Mouse (Mus musculus) T-helper 2 cell (primary cell): ENCODE data around the gene Rnf26.

ENCODE experiments used
- in situ Hi-C: fragments of 300-600 bp; cut with MboI, MseI; formaldehyde crosslinking; loops from one replicate; pipeline ENCODE4 v1.15.1; 2025; ENCODE audit warnings: high pct_unique_total_duplicates

Rnf26 gene

DNA sequence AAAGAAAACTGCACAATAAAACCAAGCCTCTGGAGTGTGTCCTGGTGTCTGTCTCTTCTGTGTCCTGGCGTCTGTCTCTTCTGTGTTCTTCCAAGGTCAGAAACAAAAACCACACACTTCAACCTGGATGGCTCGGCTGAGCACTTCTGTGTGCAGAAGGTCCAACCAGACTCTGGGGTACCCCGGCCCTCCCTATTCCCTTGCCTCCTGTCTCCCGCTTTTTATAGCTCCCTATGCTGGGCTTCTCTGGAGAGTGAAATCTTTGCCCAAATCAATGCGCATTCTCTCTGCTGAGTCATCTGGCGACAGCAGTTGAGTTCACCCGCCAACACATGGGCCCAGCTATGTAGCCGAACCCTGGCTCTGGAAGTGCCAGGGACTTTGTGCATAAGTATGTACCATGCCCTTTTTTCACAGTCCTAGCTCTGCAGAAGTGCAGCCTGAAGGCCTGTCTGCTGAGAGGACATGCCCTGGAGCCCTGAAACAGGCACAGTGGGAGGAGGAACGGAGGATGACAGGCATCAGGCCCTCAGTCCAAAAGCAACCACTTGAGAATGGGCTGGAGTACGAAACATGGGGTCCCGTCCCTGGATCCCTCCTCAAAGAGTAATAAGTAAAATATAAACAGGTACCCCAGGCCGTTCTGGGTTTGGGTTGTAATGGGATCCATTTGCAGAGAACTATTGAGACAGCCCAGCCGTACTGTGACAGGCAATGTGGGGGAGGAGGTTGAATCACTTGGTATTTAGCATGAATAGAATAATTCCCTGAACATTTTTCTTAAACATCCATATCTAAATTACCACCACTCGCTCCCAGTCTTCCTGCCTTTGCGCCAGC, 64.6 kb downstream of the Rnf26 start:
- in situ Hi-C loops = loop anchor here (5.0 kb wide), 1 partner anchor 61 kb away; no protein-coding TSS in a partner anchor

- in situ Hi-C loops = loop anchor here (5.0 kb wide), 1 partner anchor 61 kb away; no protein-coding TSS in a partner anchor
These were observed 65.5 kb downstream of the Rnf26 start for GRCm38 (mm10) chr9:44047571-44048490.

- in situ Hi-C loops = loop anchor here (5.0 kb wide), 1 partner anchor 60 kb away; no protein-coding TSS in a partner anchor
These were observed 66.2 kb downstream of the Rnf26 start for GRCm38 (mm10) chr9:44047071-44047470.

GRCm38 (mm10) chr9:44046426-44046825, 66.9 kb downstream of the Rnf26 start:
- in situ Hi-C loops = loop anchor here (5.0 kb wide), 1 partner anchor 59 kb away; no protein-coding TSS in a partner anchor

GRCm38 (mm10) chr9:44045884-44046272, 67.4 kb downstream of the Rnf26 start:
- in situ Hi-C loops = loop anchor here (5.0 kb wide), 1 partner anchor 59 kb away; no protein-coding TSS in a partner anchor
